Mouse (Mus musculus) central nervous system, embryonic 18 days (tissue): Measurements from ENCODE around the gene Abcg3. TPM values are rescaled to one million over a fixed set of nuclear protein-coding genes. Genes with fewer than 3 reads are reported as not detected.

Experiments used
- polyA plus RNA-seq: library from polyadenylated mRNA; depleted of rRNA; stranded (reverse); fragments of >200 nt; gene quantifications from 2 replicates; pipeline ENCODE4 v1.2.3, GENCODE M21; 2012; rRNA removed

The Abcg3 gene
- polyA plus RNA-seq: 0.19 and 0.31 TPM in 2 replicates

GRCm38 (mm10) chr5:104982535-104982934 is at the start of gene Abcg3:
Gene Abcg3 (minus strand): TSS chr5:104982718.

Other genes starting within 250 kb of the Abcg3 start
- 2.6 and 2.9 TPM in 2 replicates for gene Zfp951, start 122.6 kb downstream of the Abcg3 start, polyA plus RNA-seq
- 1.6 and 2.2 TPM in 2 replicates for gene Gbp9, start 156.8 kb upstream of the Abcg3 start, polyA plus RNA-seq
- gene Gbp8, start 156.8 kb upstream of the Abcg3 start, polyA plus RNA-seq: 0.47 and 0.53 TPM in 2 replicates
- 1.7 and 1.8 TPM in 2 replicates for gene Gbp4, start 156.9 kb upstream of the Abcg3 start, polyA plus RNA-seq